22 mouse cellular contexts compared by ENCODE assay signal in the genomic region with DNA sequence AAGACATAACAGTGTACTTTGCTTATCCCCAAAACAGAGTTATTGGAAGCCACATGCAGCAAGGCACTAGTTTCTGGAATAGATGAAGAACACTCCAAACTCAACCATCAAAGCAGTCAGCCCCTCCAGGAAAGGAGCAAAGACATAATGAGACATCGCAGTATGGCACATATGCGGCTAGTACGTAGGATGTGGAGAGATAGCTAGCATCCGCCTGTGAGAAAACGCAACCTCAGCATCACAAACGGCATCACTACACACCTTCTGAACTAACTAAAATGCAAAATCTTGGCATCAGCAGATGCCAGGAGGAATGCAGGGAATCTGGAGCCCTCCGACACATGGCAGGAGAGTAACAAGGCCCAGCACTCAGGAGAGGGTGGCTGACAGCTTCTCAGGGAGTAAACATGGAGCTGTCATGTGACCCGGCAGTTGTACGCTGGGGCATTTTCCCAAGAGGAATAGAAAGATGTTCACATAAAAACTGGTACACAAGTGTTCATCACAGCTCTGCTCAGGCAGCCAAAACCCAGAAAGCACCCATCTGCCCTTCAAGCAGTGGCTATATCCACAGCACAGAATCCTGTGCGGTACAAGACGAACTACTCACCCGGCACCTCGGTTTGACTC. TPM values are rescaled to one million over a fixed set of nuclear protein-coding genes. Genes with fewer than 3 reads are reported as not detected.
DNase-seq lines count a peak whose midpoint lies in the region; ATAC-seq lines count a peak whose summit lies in the region.
"Had no signal": no experiment of that assay in that cellular context is flagged by ENCODE, and none has a peak within 500 bp of the region (broad histone marks: within the 10 kb centered on the region; RNA-seq: fewer than 3 reads in every experiment).

No protein-coding gene starts in this region.

- peak; percentile 67 for ATAC-seq in forebrain, embryonic 16.5 days
- no peak for ATAC-seq in liver, embryonic 12.5 days

- peak; percentile 35 to 40 for DNase-seq in frontal cortex, postnatal 36 days (ENCODE audit: low spot score in 2 of 2)
- DNase-seq in frontal cortex, postnatal 25 days (ENCODE audit: low spot score in 2 of 2), result no peak
- DNase-seq in layer of hippocampus, adult 8-10 months (ENCODE audit: low spot score in 2 of 2), result peak; percentile 37 to 48
- DNase-seq in right cerebral cortex, adult 2 months (ENCODE audit: low spot score in 2 of 2), result peak; percentile 20 to 28
- DNase-seq in kidney, postnatal 14 days, result no peak
- no peak for DNase-seq in thymus, postnatal 0 days (ENCODE audit: low spot score)
- DNase-seq: cerebellum, postnatal 14 days; gastrocnemius, adult 2 months; kidney, adult 8-10 months; kidney, postnatal 36 days; lung, embryonic 14.5 days; lung, postnatal 4 days; spleen, adult 18-20 months had no signal

- WGBS in forebrain, embryonic 16.5 days, result 71% methylated on average over 13 of the region's 13 CpGs
- 92% methylated on average over 13 of the region's 13 CpGs for WGBS in liver, embryonic 12.5 days (ENCODE audit: insufficient replicate concordance)

- H3K9ac ChIP-seq in forebrain, embryonic 16.5 days (replicated peaks; ENCODE audit: low read depth, low read length), result no peak overlapping the region
- no peak overlapping the region for H3K9ac ChIP-seq in liver, embryonic 12.5 days
- H3K9ac ChIP-seq: heart, embryonic 15.5 days; lung, embryonic 14.5 days; midbrain, embryonic 12.5 days; neural tube, embryonic 13.5 days; stomach, embryonic 15.5 days had no signal

- H3K4me1 ChIP-seq in forebrain, embryonic 16.5 days (replicated peaks; ENCODE audit: control insufficient read depth, insufficient read depth, low read length), result peaks cover 8% of the 10 kb centered on the region
- 0 out of 2 replicates have a peak, but pooled peaks cover 5% of the 10 kb centered on the region for H3K4me1 ChIP-seq in liver, embryonic 12.5 days
- H3K4me1 ChIP-seq: heart, embryonic 15.5 days; stomach, embryonic 15.5 days had no signal

- H3K27me3 ChIP-seq in forebrain, embryonic 16.5 days (replicated peaks; ENCODE audit: control insufficient read depth, insufficient read depth, low read length), result no peaks in the 10 kb centered on the region
- no peaks in the 10 kb centered on the region for H3K27me3 ChIP-seq in liver, embryonic 12.5 days (replicated peaks)
- H3K27me3 ChIP-seq: heart, embryonic 15.5 days; neural tube, embryonic 13.5 days; stomach, embryonic 15.5 days had no signal

- H3K4me2 ChIP-seq in forebrain, embryonic 16.5 days (ENCODE audit: low read length), result no peak overlapping the region
- no peak overlapping the region for H3K4me2 ChIP-seq in liver, embryonic 12.5 days
- H3K4me2 ChIP-seq: heart, embryonic 15.5 days; liver, embryonic 11.5 days; lung, embryonic 14.5 days; midbrain, embryonic 12.5 days; neural tube, embryonic 13.5 days; stomach, embryonic 15.5 days had no signal

- H3K27ac ChIP-seq in forebrain, embryonic 16.5 days (ENCODE audit: low read length), result 0 out of 2 replicates have a peak overlapping the region, but pooled peaks have one; percentile 21
- H3K27ac ChIP-seq in liver, embryonic 12.5 days, result no peak overlapping the region
- H3K27ac ChIP-seq: gastrocnemius, adult 2 months; heart, embryonic 15.5 days; hindbrain, embryonic 10.5 days; limb, embryonic 10.5 days; midbrain, embryonic 12.5 days; neural tube, embryonic 13.5 days; stomach, embryonic 15.5 days had no signal

- no peak overlapping the region for H3K4me3 ChIP-seq in forebrain, embryonic 16.5 days (replicated peaks; ENCODE audit: low read length)
- no peak overlapping the region for H3K4me3 ChIP-seq in liver, embryonic 12.5 days
- H3K4me3 ChIP-seq: gastrocnemius, adult 2 months; heart, embryonic 15.5 days; hindbrain, embryonic 10.5 days; limb, embryonic 10.5 days; midbrain, embryonic 12.5 days; neural tube, embryonic 13.5 days; stomach, embryonic 15.5 days had no signal

- no peaks in the 10 kb centered on the region for H3K9me3 ChIP-seq in forebrain, embryonic 16.5 days (ENCODE audit: control insufficient read depth, low read length)
- no peaks in the 10 kb centered on the region for H3K9me3 ChIP-seq in liver, embryonic 12.5 days (replicated peaks)
- H3K9me3 ChIP-seq: heart, embryonic 15.5 days; hindbrain, embryonic 10.5 days; limb, embryonic 10.5 days; midbrain, embryonic 12.5 days; neural tube, embryonic 13.5 days; stomach, embryonic 15.5 days had no signal

- no peaks in the 10 kb centered on the region for H3K36me3 ChIP-seq in forebrain, embryonic 16.5 days (ENCODE audit: control insufficient read depth, insufficient read depth)
- H3K36me3 ChIP-seq in liver, embryonic 12.5 days, result peaks cover 51% of the 10 kb centered on the region
- H3K36me3 ChIP-seq: heart, embryonic 15.5 days; hindbrain, embryonic 10.5 days; limb, embryonic 10.5 days; midbrain, embryonic 12.5 days; neural tube, embryonic 13.5 days; stomach, embryonic 15.5 days had no signal

RNA-seq across cellular contexts. Expression of a gene that starts 55.3 kb away (rescaled TPM):
- 37.3 and 40.7 TPM in 2 replicates for polyA plus RNA-seq in forebrain, embryonic 16.5 days (2015; fragmentation: Nextera tagmentation; extraction: Ambion mirVana)
- 1 to 10 TPM; 4.7 to 7.3 (median 5.7) TPM for total RNA-seq in layer of hippocampus, adult 8-10 months (2022)
- 36.1 and 37.0 TPM in 2 replicates for polyA plus RNA-seq in liver, embryonic 12.5 days (2016; fragmentation: Nextera tagmentation; extraction: Ambion mirVana)
- polyA plus RNA-seq in thymus, postnatal 0 days (2015; fragmentation: Nextera tagmentation; extraction: Ambion mirVana), result 11.0 and 11.3 TPM in 2 replicates

Comparison
In these comparisons a context has a peak if more than half of its experiments do, and no peak if none do; other contexts are left out.
1. DNase-seq: peak in frontal cortex, postnatal 36 days (2 of 2), layer of hippocampus, adult 8-10 months (2 of 2) and right cerebral cortex, adult 2 months (2 of 2); none in frontal cortex, postnatal 25 days (0 of 2), kidney, postnatal 14 days (single experiment) and thymus, postnatal 0 days (single experiment).